In the genomic region with DNA sequence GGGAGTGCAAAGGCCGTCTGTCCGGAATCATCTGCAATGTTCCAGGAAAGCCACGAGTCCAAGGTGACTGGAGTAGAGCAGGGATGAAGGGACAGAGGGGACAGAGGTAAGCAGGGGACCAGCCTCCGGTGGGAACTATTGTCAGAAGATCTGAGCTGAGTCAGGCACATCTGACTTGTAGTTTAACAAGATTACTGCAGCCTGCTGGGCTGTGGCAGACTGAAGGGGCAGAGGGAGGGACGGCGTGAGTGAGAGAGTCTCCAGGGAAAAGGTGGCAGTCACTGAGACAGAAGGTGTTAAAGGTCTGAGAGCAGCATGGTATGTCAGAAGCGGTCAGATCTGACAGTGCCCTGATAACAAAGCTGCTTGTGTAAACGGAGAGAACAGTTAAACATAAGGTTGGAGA, we compare ENCODE assay signal across 10 mouse cellular contexts. TPM values are rescaled to one million over a fixed set of nuclear protein-coding genes. Genes with fewer than 3 reads are reported as not detected.
A peak's percentile ranks its signal among the peaks of the same experiment; 100 is the strongest.
DNase-seq lines count a peak whose midpoint lies in the region; ATAC-seq lines count a peak whose summit lies in the region.
"Had no signal": no experiment of that assay in that cellular context is flagged by ENCODE, and none has a peak within 500 bp of the region (broad histone marks: within the 10 kb centered on the region; RNA-seq: fewer than 3 reads in every experiment).

No protein-coding gene starts in this region.

- no peaks in the 10 kb centered on the region for H3K27me3 ChIP-seq in kidney, embryonic 14.5 days (ENCODE audit: control insufficient read depth, insufficient read depth, low read length)
- no peaks in the 10 kb centered on the region for H3K27me3 ChIP-seq in embryonic facial prominence, embryonic 13.5 days
- H3K27me3 ChIP-seq in hindbrain, embryonic 16.5 days (replicated peaks; ENCODE audit: control insufficient read depth, insufficient read depth, low read length) = no peaks in the 10 kb centered on the region
- no peaks in the 10 kb centered on the region for H3K27me3 ChIP-seq in midbrain, embryonic 11.5 days (ENCODE audit: control insufficient read depth, insufficient read depth, low read length)
- H3K27me3 ChIP-seq: neural tube, embryonic 12.5 days had no signal

- DNase-seq in kidney, adult 9 months = no peak
- peak; percentile 89 for DNase-seq in midbrain, embryonic 11.5 days (ENCODE audit: low spot score, missing footprints)
- no peak for DNase-seq in right cerebral cortex, adult 18-20 months
- DNase-seq in thymus, postnatal 10 days (ENCODE audit: low spot score in 2 of 2) = no peak
- DNase-seq: cerebellum, postnatal 36 days had no signal

- peaks cover 17% of the 10 kb centered on the region for H3K4me1 ChIP-seq in kidney, embryonic 14.5 days (ENCODE audit: control insufficient read depth, insufficient read depth, low read length)
- peaks cover 82% of the 10 kb centered on the region for H3K4me1 ChIP-seq in embryonic facial prominence, embryonic 13.5 days
- peaks cover 19% of the 10 kb centered on the region for H3K4me1 ChIP-seq in hindbrain, embryonic 16.5 days (ENCODE audit: control insufficient read depth, insufficient read depth, low read depth, low read length)
- peaks cover 22% of the 10 kb centered on the region for H3K4me1 ChIP-seq in midbrain, embryonic 11.5 days (ENCODE audit: control insufficient read depth, insufficient read depth, low read length)

- H3K36me3 ChIP-seq in kidney, embryonic 14.5 days (ENCODE audit: control insufficient read depth, insufficient read depth, low read length) = no peaks in the 10 kb centered on the region
- H3K36me3 ChIP-seq in embryonic facial prominence, embryonic 13.5 days = no peaks in the 10 kb centered on the region
- no peaks in the 10 kb centered on the region for H3K36me3 ChIP-seq in hindbrain, embryonic 16.5 days (ENCODE audit: control insufficient read depth, insufficient read depth, low read length)
- H3K36me3 ChIP-seq in midbrain, embryonic 11.5 days (ENCODE audit: control insufficient read depth, insufficient read depth, low read length) = no peaks in the 10 kb centered on the region
- H3K36me3 ChIP-seq: neural tube, embryonic 12.5 days had no signal

- peak overlapping the region; percentile 11; the same call in 1 of the 2 replicates for H3K4me2 ChIP-seq in kidney, embryonic 14.5 days (replicated peaks; ENCODE audit: low read depth, low read length)
- peak overlapping the region; percentile 23 for H3K4me2 ChIP-seq in embryonic facial prominence, embryonic 13.5 days
- no peak overlapping the region for H3K4me2 ChIP-seq in hindbrain, embryonic 16.5 days (ENCODE audit: low read length)
- peak overlapping the region; percentile 0; the same call in 1 of the 2 replicates for H3K4me2 ChIP-seq in midbrain, embryonic 11.5 days
- H3K4me2 ChIP-seq: neural tube, embryonic 12.5 days had no signal

- H3K9ac ChIP-seq in kidney, embryonic 14.5 days (ENCODE audit: low read depth, low read length) = no peak overlapping the region
- H3K9ac ChIP-seq in embryonic facial prominence, embryonic 13.5 days = peak overlapping the region; percentile 32; the same call in 1 of the 2 replicates
- no peak overlapping the region for H3K9ac ChIP-seq in hindbrain, embryonic 16.5 days (ENCODE audit: low read depth, low read length)
- no peak overlapping the region for H3K9ac ChIP-seq in midbrain, embryonic 11.5 days (ENCODE audit: low read length)
- H3K9ac ChIP-seq: neural tube, embryonic 12.5 days had no signal

- 8% methylated on average over 8 of the region's 8 CpGs for WGBS in kidney, embryonic 14.5 days
- WGBS in embryonic facial prominence, embryonic 13.5 days = 15% methylated on average over 8 of the region's 8 CpGs
- WGBS in hindbrain, embryonic 16.5 days = 12% methylated on average over 8 of the region's 8 CpGs
- WGBS in midbrain, embryonic 11.5 days = 5% methylated on average over 8 of the region's 8 CpGs

- ATAC-seq in kidney, embryonic 14.5 days (ENCODE audit: low FRiP score, low TSS enrichment) = no peak
- no peak for ATAC-seq in embryonic facial prominence, embryonic 13.5 days (ENCODE audit: insufficient number of reproducible peaks, insufficient read depth, low FRiP score, low TSS enrichment, low read depth)
- ATAC-seq in hindbrain, embryonic 16.5 days = 0 out of 2 replicates have a peak, but pooled peaks have one; percentile 16
- peak; percentile 46 for ATAC-seq in midbrain, embryonic 11.5 days (ENCODE audit: low FRiP score)
- ATAC-seq in granulocyte monocyte progenitor cell, adult 5-6 weeks (replicated peaks; ENCODE audit: poor library complexity, severe bottlenecking) = no peak

- H3K9me3 ChIP-seq in kidney, embryonic 14.5 days (ENCODE audit: control insufficient read depth, low read length) = no peaks in the 10 kb centered on the region
- H3K9me3 ChIP-seq in embryonic facial prominence, embryonic 13.5 days = peaks cover 4% of the 10 kb centered on the region; the same call in 1 of the 2 replicates
- no peaks in the 10 kb centered on the region for H3K9me3 ChIP-seq in hindbrain, embryonic 16.5 days (ENCODE audit: control insufficient read depth, low read length)
- H3K9me3 ChIP-seq in midbrain, embryonic 11.5 days (ENCODE audit: control insufficient read depth, low read length) = no peaks in the 10 kb centered on the region
- H3K9me3 ChIP-seq: neural tube, embryonic 12.5 days had no signal

- H3K27ac ChIP-seq in kidney, embryonic 14.5 days (ENCODE audit: low read depth, low read length) = peak overlapping the region; percentile 44; the same call in 1 of the 2 replicates
- H3K27ac ChIP-seq in embryonic facial prominence, embryonic 13.5 days = peak overlapping the region; percentile 24; the same call in 1 of the 2 replicates
- no peak overlapping the region for H3K27ac ChIP-seq in hindbrain, embryonic 16.5 days (ENCODE audit: low read depth, low read length)
- H3K27ac ChIP-seq in midbrain, embryonic 11.5 days (ENCODE audit: low read depth, low read length) = no peak overlapping the region
- H3K27ac ChIP-seq: neural tube, embryonic 12.5 days had no signal

- no peak overlapping the region for H3K4me3 ChIP-seq in kidney, embryonic 14.5 days (ENCODE audit: low read length)
- H3K4me3 ChIP-seq in embryonic facial prominence, embryonic 13.5 days = no peak overlapping the region
- H3K4me3 ChIP-seq in hindbrain, embryonic 16.5 days (ENCODE audit: low read length) = no peak overlapping the region
- H3K4me3 ChIP-seq in midbrain, embryonic 11.5 days (ENCODE audit: low read depth, low read length) = no peak overlapping the region
- H3K4me3 ChIP-seq: neural tube, embryonic 12.5 days had no signal

RNA-seq across cellular contexts. Expression of a gene that starts 16.5 kb away (rescaled TPM):
- 34.5 and 50.3 TPM in 2 replicates for polyA plus RNA-seq in kidney, embryonic 14.5 days (2014; fragmentation: Nextera tagmentation; extraction: Ambion mirVana)
- 53.9 and 58.0 TPM in 2 replicates for polyA plus RNA-seq in embryonic facial prominence, embryonic 13.5 days (2015; fragmentation: Nextera tagmentation; extraction: Ambion mirVana)
- 55.2 and 62.3 TPM in 2 replicates for polyA plus RNA-seq in hindbrain, embryonic 16.5 days (2015; fragmentation: Nextera tagmentation; extraction: Ambion mirVana)
- polyA plus RNA-seq in midbrain, embryonic 11.5 days (2014; fragmentation: Nextera tagmentation; extraction: Ambion mirVana) = 55.5 and 63.1 TPM in 2 replicates
- total RNA-seq in granulocyte monocyte progenitor cell, adult 5-6 weeks (2014; fragmentation: Nextera tagmentation) = 13.7 and 18.2 TPM in 2 replicates
- 16.4 and 17.3 TPM in 2 replicates for total RNA-seq in granulocyte monocyte progenitor cell, adult 5-6 weeks (2017)

Comparison
In these comparisons a context has a peak if more than half of its experiments do, and no peak if none do; other contexts are left out.
1. ATAC-seq: peak in hindbrain, embryonic 16.5 days (single experiment) and midbrain, embryonic 11.5 days (single experiment); none in kidney, embryonic 14.5 days (single experiment), embryonic facial prominence, embryonic 13.5 days (single experiment) and granulocyte monocyte progenitor cell, adult 5-6 weeks (single experiment).
2. H3K27ac ChIP-seq: peak in kidney, embryonic 14.5 days (single experiment) and embryonic facial prominence, embryonic 13.5 days (single experiment); none in hindbrain, embryonic 16.5 days (single experiment) and midbrain, embryonic 11.5 days (single experiment).